Comparison of ENCODE assay signal across 23 mouse cellular contexts in genomic region chr11:22931320-22931905, GRCm38 (mm10). TPM values are rescaled to one million over a fixed set of nuclear protein-coding genes. Genes with fewer than 3 reads are reported as not detected.
"Had no signal": no experiment of that assay in that cellular context is flagged by ENCODE, and none has a peak within 500 bp of the region (broad histone marks: within the 10 kb centered on the region; RNA-seq: fewer than 3 reads in every experiment).

No protein-coding gene starts in this region.

- H3K27me3 ChIP-seq: lung, embryonic 15.5 days; megakaryocyte, embryonic 14.5 days; midbrain, embryonic 12.5 days; neural tube, embryonic 13.5 days; neural tube, embryonic 15.5 days had no signal

- H3K4me1 ChIP-seq: midbrain, embryonic 12.5 days; neural tube, embryonic 13.5 days; neural tube, embryonic 15.5 days had no signal

- H3K9me3 ChIP-seq: lung, embryonic 15.5 days; megakaryocyte, embryonic 14.5 days; midbrain, embryonic 10.5 days; midbrain, embryonic 12.5 days; neural tube, embryonic 13.5 days; neural tube, embryonic 15.5 days had no signal

- H3K27ac ChIP-seq: lung, embryonic 15.5 days; macrophage; midbrain, embryonic 10.5 days; midbrain, embryonic 12.5 days; neural tube, embryonic 13.5 days; neural tube, embryonic 15.5 days had no signal

- ATAC-seq: lung, postnatal 0 days; midbrain, embryonic 16.5 days had no signal

- DNase-seq: lung, adult 2 months; lung, postnatal 14 days; lung, postnatal 36 days; midbrain, embryonic 14.5 days; retina, postnatal 1 day; right cerebral cortex, adult 18-20 months; right cerebral cortex, postnatal 25 days; right cerebral cortex, postnatal 4 days; spleen, adult 18-20 months; thymus, adult 18-20 months; thymus, postnatal 14 days; thymus, postnatal 36 days had no signal

- H3K36me3 ChIP-seq: lung, embryonic 15.5 days; midbrain, embryonic 12.5 days; neural tube, embryonic 13.5 days; neural tube, embryonic 15.5 days had no signal

- H3K4me3 ChIP-seq: lung, embryonic 15.5 days; megakaryocyte, embryonic 14.5 days; midbrain, embryonic 10.5 days; midbrain, embryonic 12.5 days; myocyte; neural tube, embryonic 13.5 days; neural tube, embryonic 15.5 days had no signal

- H3K4me2 ChIP-seq: lung, embryonic 15.5 days; midbrain, embryonic 12.5 days; neural tube, embryonic 13.5 days; neural tube, embryonic 15.5 days had no signal

- H3K9ac ChIP-seq: lung, embryonic 15.5 days; midbrain, embryonic 12.5 days; neural tube, embryonic 13.5 days; neural tube, embryonic 15.5 days had no signal

RNA-seq across cellular contexts. Expression of gene Gm28048, which starts 50.5 kb away (rescaled TPM):
- polyA plus RNA-seq: lung, adult 2 months; small intestine, adult 2 months had no signal
